Mouse (Mus musculus): ENCODE measurements around the gene Selenov. TPM values are rescaled to one million over a fixed set of nuclear protein-coding genes. Genes with fewer than 3 reads are reported as not detected.
"Not testable (repeated sequence)": the region's sequence is repeated elsewhere in the genome, so short reads cannot be mapped to it uniquely, and the experiment has no call there.

The Selenov gene
- total and polyA plus RNA-seq, 2 experiments, result not detected

DNA sequence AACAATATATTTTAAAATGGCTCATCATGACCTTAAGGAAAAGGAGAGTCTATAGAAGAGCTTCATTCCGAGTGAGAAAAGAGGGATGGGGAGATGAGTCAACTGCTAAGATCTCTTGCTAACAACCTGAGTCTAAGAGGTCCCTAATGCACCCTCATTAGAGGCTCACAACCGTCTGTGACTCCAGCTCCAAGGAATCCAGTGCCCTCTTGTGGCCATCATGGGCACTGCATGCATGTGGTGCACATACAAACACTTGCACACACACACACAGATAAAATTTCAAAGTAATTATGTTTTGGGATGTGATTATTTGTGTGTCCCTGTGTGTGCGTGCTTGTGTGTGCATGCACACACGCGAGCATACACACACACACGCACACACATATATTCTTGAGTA, 35.5 kb downstream of the Selenov start:
- Histone ChIP-seq H3K36me3 (ENCODE audit: control insufficient read depth, insufficient read depth, low read length) (no peaks in the 10 kb centered on the region), H3K9ac (ENCODE audit: low read depth, low read length) (no peak overlapping the region), H3K79me2 (ENCODE audit: control insufficient read depth, insufficient read depth, low read length) (no peaks in the 10 kb centered on the region), H3K4me3 (ENCODE audit: insufficient read depth, low read depth, low read length) (no peak overlapping the region), H3K27ac (replicated peaks; ENCODE audit: insufficient read depth, low read depth, low read length) (no peak overlapping the region), H3K27me3 (ENCODE audit: control insufficient read depth, insufficient read depth, low read length) (no peaks in the 10 kb centered on the region), H3K4me1 (ENCODE audit: control insufficient read depth, insufficient read depth, low read length) (no peaks in the 10 kb centered on the region)
- WGBS, result 90% methylated on average over 6 of the region's 6 CpGs
- DNase-seq (ENCODE audit: extremely low read depth, low read depth, low spot score), result no peak
- TF ChIP-seq POLR2A (IDR thresholded peaks at IDR 0.05; ENCODE audit: extremely low read depth, insufficient read depth, low read length) (no peak), CTCF (IDR thresholded peaks at IDR 0.05; ENCODE audit: low read depth, low read length) (peak; percentile 43; the same call in 1 of the 2 replicates)

GRCm38 (mm10) chr7:28254591-28254990, 36.4 kb downstream of the Selenov start:
- Histone ChIP-seq H3K27ac (replicated peaks; ENCODE audit: insufficient read depth, low read depth, low read length) (no peak overlapping the region), H3K4me3 (ENCODE audit: insufficient read depth, low read depth, low read length) (no peak overlapping the region), H3K27me3 (ENCODE audit: control insufficient read depth, insufficient read depth, low read length) (no peaks in the 10 kb centered on the region), H3K4me1 (ENCODE audit: control insufficient read depth, insufficient read depth, low read length) (no peaks in the 10 kb centered on the region), H3K9ac (ENCODE audit: low read depth, low read length) (no peak overlapping the region), H3K36me3 (ENCODE audit: control insufficient read depth, insufficient read depth, low read length) (no peaks in the 10 kb centered on the region), H3K79me2 (ENCODE audit: control insufficient read depth, insufficient read depth, low read length) (no peaks in the 10 kb centered on the region)
- TF ChIP-seq CTCF (IDR thresholded peaks at IDR 0.05; ENCODE audit: low read depth, low read length) (no peak), POLR2A (IDR thresholded peaks at IDR 0.05; ENCODE audit: extremely low read depth, insufficient read depth, low read length) (no peak)
- no peak for DNase-seq (ENCODE audit: extremely low read depth, low read depth, low spot score)
- 82% methylated on average over 6 of the region's 6 CpGs for WGBS

GRCm38 (mm10) chr7:28251976-28252375, 39.0 kb downstream of the Selenov start:
- Histone ChIP-seq H3K79me2 (ENCODE audit: control insufficient read depth, insufficient read depth, low read length) (no peaks in the 10 kb centered on the region), H3K4me3 (ENCODE audit: insufficient read depth, low read depth, low read length) (no peak overlapping the region), H3K4me1 (ENCODE audit: control insufficient read depth, insufficient read depth, low read length) (no peaks in the 10 kb centered on the region), H3K9ac (ENCODE audit: low read depth, low read length) (no peak overlapping the region), H3K27me3 (ENCODE audit: control insufficient read depth, insufficient read depth, low read length) (no peaks in the 10 kb centered on the region), H3K36me3 (ENCODE audit: control insufficient read depth, insufficient read depth, low read length) (no peaks in the 10 kb centered on the region), H3K27ac (replicated peaks; ENCODE audit: insufficient read depth, low read depth, low read length) (no peak overlapping the region)
- no peak for DNase-seq (ENCODE audit: extremely low read depth, low read depth, low spot score)
- no peak for TF ChIP-seq POLR2A (IDR thresholded peaks at IDR 0.05; ENCODE audit: extremely low read depth, insufficient read depth, low read length)
- no peak for TF ChIP-seq CTCF (IDR thresholded peaks at IDR 0.05; ENCODE audit: low read depth, low read length)
- 87% methylated on average over 17 of the region's 17 CpGs for whole genome bisulfite sequencing

- DNase-seq (ENCODE audit: extremely low read depth, low read depth, low spot score), result no peak
- Histone ChIP-seq H3K27ac (replicated peaks; ENCODE audit: insufficient read depth, low read depth, low read length) (no peak overlapping the region), H3K9ac (ENCODE audit: low read depth, low read length) (no peak overlapping the region), H3K4me3 (ENCODE audit: insufficient read depth, low read depth, low read length) (no peak overlapping the region), H3K36me3 (ENCODE audit: control insufficient read depth, insufficient read depth, low read length) (no peaks in the 10 kb centered on the region), H3K79me2 (ENCODE audit: control insufficient read depth, insufficient read depth, low read length) (no peaks in the 10 kb centered on the region), H3K27me3 (ENCODE audit: control insufficient read depth, insufficient read depth, low read length) (no peaks in the 10 kb centered on the region), H3K4me1 (ENCODE audit: control insufficient read depth, insufficient read depth, low read length) (no peaks in the 10 kb centered on the region)
- TF ChIP-seq CTCF (IDR thresholded peaks at IDR 0.05; ENCODE audit: low read depth, low read length) (no peak), POLR2A (IDR thresholded peaks at IDR 0.05; ENCODE audit: extremely low read depth, insufficient read depth, low read length) (no peak)
- WGBS, result 92% methylated on average over 3 of the region's 3 CpGs
Observed at GRCm38 (mm10) chr7:28248957-28249356, 42.0 kb downstream of the Selenov start.

DNA sequence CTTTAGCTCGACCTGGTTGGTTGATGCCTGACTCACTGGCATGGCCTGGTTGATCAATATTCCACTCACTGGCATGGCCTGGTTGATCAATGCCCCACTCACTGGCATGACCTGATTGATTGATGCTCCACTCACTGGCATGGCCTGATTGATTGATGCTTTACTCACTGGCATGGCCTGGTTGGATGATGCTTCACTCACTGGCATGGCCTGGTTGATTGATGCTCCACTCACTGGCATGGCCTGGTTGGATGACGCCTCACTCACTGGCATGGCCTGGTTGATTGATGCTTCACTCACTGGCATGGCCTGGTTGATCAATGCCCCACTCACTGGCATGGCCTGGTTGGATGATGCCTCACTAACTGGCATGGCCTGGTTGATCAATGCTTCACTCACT, 47.0 kb downstream of the Selenov start:
- not testable (repeated sequence) for H3K9ac ChIP-seq (ENCODE audit: low read depth, low read length); H3K79me2 ChIP-seq (ENCODE audit: control insufficient read depth, insufficient read depth, low read length); H3K36me3 ChIP-seq (ENCODE audit: control insufficient read depth, insufficient read depth, low read length); H3K4me1 ChIP-seq (ENCODE audit: control insufficient read depth, insufficient read depth, low read length); H3K27me3 ChIP-seq (ENCODE audit: control insufficient read depth, insufficient read depth, low read length); H3K27ac ChIP-seq (replicated peaks; ENCODE audit: insufficient read depth, low read depth, low read length); H3K4me3 ChIP-seq (ENCODE audit: insufficient read depth, low read depth, low read length)
- peak; percentile 69 for DNase-seq (ENCODE audit: extremely low read depth, low read depth, low spot score)
- WGBS, result 12% methylated on average over 2 of the region's 2 CpGs

Other genes starting within 250 kb of the Selenov start
- gene Psmc4, start 241.1 kb downstream of the Selenov start, total RNA-seq (2014; rRNA removed), result 98.8 and 111 TPM in 2 replicates
- 99.4 and 106 TPM in 2 replicates for gene Psmc4, start 241.1 kb downstream of the Selenov start, polyA plus RNA-seq (2012; rRNA removed)
- 0.07 and 0.74 TPM in 2 replicates for gene Fcgbp, start 219.9 kb downstream of the Selenov start, total RNA-seq (2014; rRNA removed)
- gene Fcgbp, start 219.9 kb downstream of the Selenov start, polyA plus RNA-seq (2012; rRNA removed), result 1.2 and 1.4 TPM in 2 replicates
- gene 9530053A07Rik, start 161.7 kb downstream of the Selenov start, total RNA-seq (2014; rRNA removed), result not detected in 2 replicates
- gene 9530053A07Rik, start 161.7 kb downstream of the Selenov start, polyA plus RNA-seq (2012; rRNA removed), result not detected in 2 replicates
- 34.0 and 38.6 TPM in 2 replicates for gene Fbl, start 121.5 kb downstream of the Selenov start, total RNA-seq (2014; rRNA removed)
- gene Fbl, start 121.5 kb downstream of the Selenov start, polyA plus RNA-seq (2012; rRNA removed), result 32.7 and 36.0 TPM in 2 replicates
- gene Dyrk1b, start 111.7 kb downstream of the Selenov start, total RNA-seq (2014; rRNA removed), result 7.0 and 9.7 TPM in 2 replicates
- gene Dyrk1b, start 111.7 kb downstream of the Selenov start, polyA plus RNA-seq (2012; rRNA removed), result 14.8 and 16.6 TPM in 2 replicates
- 0.28 and 0.47 TPM in 2 replicates for gene Eid2, start 23.3 kb downstream of the Selenov start, total RNA-seq (2014; rRNA removed)
- 0.35 and 0.50 TPM in 2 replicates for gene Eid2, start 23.3 kb downstream of the Selenov start, polyA plus RNA-seq (2012; rRNA removed)
- 1.9 and 3.0 TPM in 2 replicates for gene Eid2b, start 13.4 kb downstream of the Selenov start, total RNA-seq (2014; rRNA removed)
- 3.5 and 3.9 TPM in 2 replicates for gene Eid2b, start 13.4 kb downstream of the Selenov start, polyA plus RNA-seq (2012; rRNA removed)
- not detected in 2 replicates for gene Dll3, start 11.1 kb upstream of the Selenov start, total RNA-seq (2014; rRNA removed)
- gene Dll3, start 11.1 kb upstream of the Selenov start, polyA plus RNA-seq (2012; rRNA removed), result not detected in 2 replicates
- gene Timm50, start 20.9 kb upstream of the Selenov start, total RNA-seq (2014; rRNA removed), result 22.6 and 24.9 TPM in 2 replicates
- gene Timm50, start 20.9 kb upstream of the Selenov start, polyA plus RNA-seq (2012; rRNA removed), result 49.4 and 52.6 TPM in 2 replicates
- 15.1 and 20.7 TPM in 2 replicates for gene Supt5, start 47.6 kb upstream of the Selenov start, total RNA-seq (2014; rRNA removed)
- gene Supt5, start 47.6 kb upstream of the Selenov start, polyA plus RNA-seq (2012; rRNA removed), result 52.3 and 67.3 TPM in 2 replicates
- 110 and 136 TPM in 2 replicates for gene Rps16, start 59.5 kb upstream of the Selenov start, total RNA-seq (2014; rRNA removed)
- gene Rps16, start 59.5 kb upstream of the Selenov start, polyA plus RNA-seq (2012; rRNA removed), result 471 and 577 TPM in 2 replicates
- gene Plekhg2, start 81.4 kb upstream of the Selenov start, total RNA-seq (2014; rRNA removed), result 0.65 and 1.3 TPM in 2 replicates
- gene Plekhg2, start 81.4 kb upstream of the Selenov start, polyA plus RNA-seq (2012; rRNA removed), result 3.3 and 3.5 TPM in 2 replicates
- gene Zfp36, start 89.1 kb upstream of the Selenov start, total RNA-seq (2014; rRNA removed), result 16.4 and 25.4 TPM in 2 replicates
- gene Zfp36, start 89.1 kb upstream of the Selenov start, polyA plus RNA-seq (2012; rRNA removed), result 41.1 and 54.3 TPM in 2 replicates
- 13.4 and 17.6 TPM in 2 replicates for gene Med29, start 101.5 kb upstream of the Selenov start, total RNA-seq (2014; rRNA removed)
- 49.2 and 50.9 TPM in 2 replicates for gene Med29, start 101.5 kb upstream of the Selenov start, polyA plus RNA-seq (2012; rRNA removed)
- 16.1 TPM in 2 replicates for gene Paf1, start 101.8 kb upstream of the Selenov start, total RNA-seq (2014; rRNA removed)
- 52.8 and 59.1 TPM in 2 replicates for gene Paf1, start 101.8 kb upstream of the Selenov start, polyA plus RNA-seq (2012; rRNA removed)
- 18.4 and 24.4 TPM in 2 replicates for gene Gmfg, start 146.3 kb upstream of the Selenov start, total RNA-seq (2014; rRNA removed)
- gene Gmfg, start 146.3 kb upstream of the Selenov start, polyA plus RNA-seq (2012; rRNA removed), result 4.0 and 4.6 TPM in 2 replicates
- gene Lrfn1, start 160.8 kb upstream of the Selenov start, total RNA-seq (2014; rRNA removed), result 0.18 TPM in 1 of 2 replicates, not detected in the other
- 0.70 and 0.71 TPM in 2 replicates for gene Lrfn1, start 160.8 kb upstream of the Selenov start, polyA plus RNA-seq (2012; rRNA removed)
- gene Ifnl2, start 219.3 kb upstream of the Selenov start, total RNA-seq (2014; rRNA removed), result not detected in 2 replicates
- gene Ifnl2, start 219.3 kb upstream of the Selenov start, polyA plus RNA-seq (2012; rRNA removed), result not detected in 2 replicates
- not detected in 2 replicates for gene Ifnl3, start 231.7 kb upstream of the Selenov start, total RNA-seq (2014; rRNA removed)
- not detected in 2 replicates for gene Ifnl3, start 231.7 kb upstream of the Selenov start, polyA plus RNA-seq (2012; rRNA removed)
- gene Sycn, start 249.7 kb upstream of the Selenov start, total RNA-seq (2014; rRNA removed), result 8.7 and 16.4 TPM in 2 replicates
- gene Sycn, start 249.7 kb upstream of the Selenov start, polyA plus RNA-seq (2012; rRNA removed), result 1.4 and 1.6 TPM in 2 replicates

Measured in liver, adult 2 months (tissue).